Mouse (Mus musculus): ENCODE measurements around the gene Naaladl1. TPM values are rescaled to one million over a fixed set of nuclear protein-coding genes. Genes with fewer than 3 reads are reported as not detected.

Naaladl1 gene
- polyA plus RNA-seq, 1 experiment from 2014 or later = 0.87 TPM

GRCm38 (mm10) chr19:6067724-6068415, 37.7 kb upstream of the Naaladl1 start, which contains the start of gene Tm7sf2:
Gene Tm7sf2 (minus strand): TSS chr19:6068373.
- ATAC-seq = peak; percentile 93
- no peaks in the 10 kb centered on the region for H3K27me3 ChIP-seq
- peaks cover 31% of the 10 kb centered on the region for H3K4me1 ChIP-seq
- H3K9ac ChIP-seq = peak within 1 kb of the TSS; percentile 80
- H3K4me3 ChIP-seq = peak within 1 kb of the TSS; percentile 51
- no peaks in the 10 kb centered on the region for H3K9me3 ChIP-seq (replicated peaks)
- WGBS = 7% methylated on average over 33 of the region's 33 CpGs
- peaks cover 35% of the 10 kb centered on the region for H3K36me3 ChIP-seq (ENCODE audit: poor library complexity, severe bottlenecking)
- peak within 1 kb of the TSS; percentile 87 for H3K27ac ChIP-seq
- peak within 1 kb of the TSS; percentile 96 for H3K4me2 ChIP-seq

- Histone ChIP-seq H3K36me3 (ENCODE audit: poor library complexity, severe bottlenecking) (peaks cover 46% of the 10 kb centered on the region), H3K4me1 (peaks cover 24% of the 10 kb centered on the region), H3K4me3 (no peak overlapping the region), H3K9me3 (replicated peaks) (no peaks in the 10 kb centered on the region), H3K4me2 (no peak overlapping the region), H3K27me3 (no peaks in the 10 kb centered on the region), H3K27ac (no peak overlapping the region), H3K9ac (no peak overlapping the region)
- 72% methylated on average over 4 of the region's 4 CpGs for WGBS
- ATAC-seq = no peak
Measured at GRCm38 (mm10) chr19:6068951-6069350, 36.6 kb upstream of the Naaladl1 start.

- Histone ChIP-seq H3K9ac (no peak overlapping the region), H3K4me1 (peaks cover 24% of the 10 kb centered on the region), H3K27ac (no peak overlapping the region), H3K4me3 (no peak overlapping the region), H3K9me3 (replicated peaks) (no peaks in the 10 kb centered on the region), H3K27me3 (no peaks in the 10 kb centered on the region), H3K36me3 (ENCODE audit: poor library complexity, severe bottlenecking) (peaks cover 49% of the 10 kb centered on the region), H3K4me2 (no peak overlapping the region)
- 96% methylated on average over 10 of the region's 10 CpGs for WGBS
- no peak for ATAC-seq
Measured at GRCm38 (mm10) chr19:6069851-6070250, 35.7 kb upstream of the Naaladl1 start.

GRCm38 (mm10) chr19:6070571-6071250, 34.9 kb upstream of the Naaladl1 start:
- ATAC-seq = no peak
- Histone ChIP-seq H3K9ac (no peak overlapping the region), H3K27ac (no peak overlapping the region), H3K27me3 (no peaks in the 10 kb centered on the region), H3K4me3 (no peak overlapping the region), H3K4me1 (peaks cover 22% of the 10 kb centered on the region), H3K9me3 (replicated peaks) (no peaks in the 10 kb centered on the region), H3K36me3 (ENCODE audit: poor library complexity, severe bottlenecking) (peaks cover 55% of the 10 kb centered on the region), H3K4me2 (no peak overlapping the region)
- 89% methylated on average over 29 of the region's 31 CpGs for WGBS

DNA sequence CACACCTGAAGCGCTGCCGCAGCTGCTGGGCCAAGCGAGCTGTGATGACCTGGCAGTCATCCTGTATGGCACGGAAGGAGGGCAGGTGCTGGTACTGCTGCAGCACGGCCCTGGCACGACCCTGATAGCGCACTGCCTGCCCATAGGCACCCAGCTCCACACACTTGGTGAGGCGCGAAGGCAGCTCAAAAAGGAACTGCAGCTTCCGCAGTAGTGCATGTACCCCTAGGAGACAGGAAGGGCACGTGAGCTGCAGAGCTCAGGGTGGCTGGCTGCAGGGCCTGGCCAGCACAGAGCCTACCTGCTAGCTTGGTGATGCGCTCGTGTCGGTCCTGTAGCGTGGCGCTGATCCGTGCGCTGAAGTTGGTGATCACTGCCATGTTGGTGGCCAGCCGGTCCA, 34.3 kb upstream of the Naaladl1 start:
- 92% methylated on average over 19 of the region's 19 CpGs for WGBS
- H3K36me3 ChIP-seq (ENCODE audit: poor library complexity, severe bottlenecking) = peaks cover 55% of the 10 kb centered on the region

DNA sequence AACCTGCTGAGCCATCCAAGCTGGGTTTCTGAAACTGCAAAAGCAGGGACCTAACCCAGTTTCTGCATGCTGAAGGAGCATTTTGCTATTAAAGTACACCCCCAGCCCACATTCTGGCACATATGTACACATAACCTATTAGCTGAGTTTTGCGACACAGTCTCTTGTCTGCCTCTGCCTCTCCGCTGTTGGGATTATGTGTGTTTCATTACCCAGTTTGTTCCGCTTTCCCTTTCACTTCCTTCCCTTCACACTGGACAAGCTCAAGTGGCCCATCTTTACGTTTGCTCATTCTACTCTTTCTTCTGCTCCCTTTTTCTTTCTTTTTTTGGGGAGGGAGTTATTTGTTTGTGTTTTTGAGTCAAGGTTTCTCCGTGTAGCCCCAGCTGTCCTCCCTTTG, 31.7 kb upstream of the Naaladl1 start:
- Histone ChIP-seq H3K9me3 (replicated peaks) (no peaks in the 10 kb centered on the region), H3K27me3 (no peaks in the 10 kb centered on the region), H3K36me3 (ENCODE audit: poor library complexity, severe bottlenecking) (peaks cover 53% of the 10 kb centered on the region), H3K4me2 (no peak overlapping the region), H3K4me1 (peaks cover 16% of the 10 kb centered on the region), H3K4me3 (no peak overlapping the region), H3K9ac (no peak overlapping the region), H3K27ac (no peak overlapping the region)
- ATAC-seq = no peak
- WGBS = 87% methylated on average over 5 of the region's 5 CpGs

More for the DNA sequence above, 34.3 kb upstream of the Naaladl1 start:
- H3K4me3 ChIP-seq = no peak overlapping the region
- H3K27me3 ChIP-seq = no peaks in the 10 kb centered on the region
- H3K4me2 ChIP-seq = no peak overlapping the region
- H3K9me3 ChIP-seq (replicated peaks) = no peaks in the 10 kb centered on the region
- no peak for ATAC-seq
- no peak overlapping the region for H3K27ac ChIP-seq
- no peak overlapping the region for H3K9ac ChIP-seq
- H3K4me1 ChIP-seq = peaks cover 22% of the 10 kb centered on the region

- H3K9ac ChIP-seq = peak within 1 kb of the TSS; percentile 79
- H3K27ac ChIP-seq = peak within 1 kb of the TSS; percentile 80
- WGBS = 2% methylated on average over 33 of the region's 33 CpGs
- peaks cover 48% of the 10 kb centered on the region for H3K36me3 ChIP-seq (ENCODE audit: poor library complexity, severe bottlenecking)
- H3K4me3 ChIP-seq = peak within 1 kb of the TSS; percentile 77
- H3K4me2 ChIP-seq = peak within 1 kb of the TSS; percentile 93
- no peaks in the 10 kb centered on the region for H3K27me3 ChIP-seq
- ATAC-seq = peak; percentile 92
- no peaks in the 10 kb centered on the region for H3K9me3 ChIP-seq (replicated peaks)
- H3K4me1 ChIP-seq = peaks cover 16% of the 10 kb centered on the region
Measured at GRCm38 (mm10) chr19:6076564-6077393, 28.8 kb upstream of the Naaladl1 start, which contains the start of gene Vps51. Gene Vps51 (minus strand): TSS chr19:6077231.

DNA sequence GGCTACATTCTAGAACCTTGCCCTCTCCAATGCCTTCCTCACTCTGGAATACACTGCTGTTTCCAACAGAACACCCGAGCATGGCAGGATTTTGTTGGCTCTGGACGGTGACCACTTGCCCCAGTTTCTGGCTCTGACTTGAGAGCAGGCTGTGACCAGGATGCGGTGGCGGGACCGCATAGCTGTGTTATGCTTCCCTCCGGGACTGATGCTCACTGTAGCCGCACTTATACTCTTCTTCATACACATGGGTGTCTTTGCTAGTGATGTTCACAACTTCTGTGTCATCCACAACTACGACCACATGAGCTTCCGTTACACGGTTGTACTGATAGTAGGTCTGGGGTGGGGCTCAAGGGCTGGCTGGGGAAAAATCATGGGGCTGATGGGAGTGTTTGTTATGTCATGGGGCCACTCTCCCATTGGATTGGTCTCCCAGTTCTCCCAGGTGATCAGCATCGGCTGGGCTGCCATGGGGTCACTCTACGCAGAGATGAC, 25.6 kb upstream of the Naaladl1 start, which contains the start of gene Tmem262:
TSS of gene Tmem262 (plus strand) at position 51 of the 498 bp plus-strand sequence.
- no peaks in the 10 kb centered on the region for H3K9me3 ChIP-seq (replicated peaks)
- peaks cover 35% of the 10 kb centered on the region for H3K36me3 ChIP-seq (ENCODE audit: poor library complexity, severe bottlenecking)
- ATAC-seq = no peak
- H3K27ac ChIP-seq = no peak within 1 kb of the TSS
- H3K9ac ChIP-seq = no peak within 1 kb of the TSS
- WGBS = 97% methylated on average over 12 of the region's 12 CpGs
- H3K4me3 ChIP-seq = no peak within 1 kb of the TSS
- no peak within 1 kb of the TSS for H3K4me2 ChIP-seq
- no peaks in the 10 kb centered on the region for H3K27me3 ChIP-seq
- peaks cover 29% of the 10 kb centered on the region for H3K4me1 ChIP-seq

- WGBS = 94% methylated on average over 9 of the region's 9 CpGs
- Histone ChIP-seq H3K27me3 (no peaks in the 10 kb centered on the region), H3K4me1 (peaks cover 33% of the 10 kb centered on the region), H3K36me3 (ENCODE audit: poor library complexity, severe bottlenecking) (peaks cover 31% of the 10 kb centered on the region), H3K9ac (no peak within 1 kb of the TSS), H3K9me3 (replicated peaks) (no peaks in the 10 kb centered on the region), H3K4me2 (no peak within 1 kb of the TSS), H3K4me3 (no peak within 1 kb of the TSS), H3K27ac (no peak within 1 kb of the TSS)
- no peak for ATAC-seq
Measured at GRCm38 (mm10) chr19:6082156-6082555, 23.4 kb upstream of the Naaladl1 start, which contains the start of gene Gm28374. Gene Gm28374 (minus strand): TSS chr19:6082256.

DNA sequence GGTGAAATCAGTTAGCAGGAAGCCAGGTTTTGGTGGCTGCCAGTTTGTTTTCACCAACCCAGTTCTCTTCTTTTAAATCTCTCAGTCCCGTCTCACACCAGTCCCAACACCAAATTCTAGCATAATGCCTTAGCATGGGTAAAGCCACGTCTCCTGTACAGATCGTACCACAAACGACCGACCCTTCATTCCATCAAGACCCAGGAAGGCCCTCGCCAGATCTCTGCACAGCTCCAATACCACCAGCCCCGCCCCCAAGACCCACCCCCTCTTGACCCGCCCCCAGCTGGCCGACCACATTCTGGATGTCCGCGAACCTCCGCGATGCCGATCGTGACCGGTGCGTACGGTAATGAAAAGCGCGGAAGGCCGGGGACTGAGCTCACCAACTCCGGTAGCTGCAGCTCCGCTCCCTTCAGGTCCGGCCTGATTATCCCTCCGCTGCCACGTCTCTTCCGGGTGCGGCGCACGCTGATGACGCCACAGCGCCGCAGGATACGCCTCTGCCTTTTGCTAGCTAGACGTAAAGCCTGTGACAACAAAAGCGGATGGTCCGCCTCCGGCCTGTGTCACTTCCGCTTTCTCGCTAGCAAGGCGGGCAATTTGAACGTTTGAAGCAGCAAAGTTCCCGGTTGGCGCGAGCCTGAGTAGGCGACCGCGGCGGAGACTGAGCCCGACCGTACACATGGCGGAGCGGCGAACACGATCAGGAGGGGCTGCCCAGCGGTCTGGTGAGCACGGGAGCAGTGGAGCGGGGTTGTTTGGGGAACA, 20.9 kb upstream of the Naaladl1 start, which contains the start of the genes Zfpl1 and Cdca5:
TSS of gene Zfpl1 (minus strand) at position 479 of the 771 bp plus-strand sequence.
TSS of gene Cdca5 (plus strand) at position 506 of the 771 bp plus-strand sequence.
- H3K9me3 ChIP-seq (replicated peaks) = no peaks in the 10 kb centered on the region
- H3K4me3 ChIP-seq = peak within 1 kb of the TSS; percentile 66
- H3K9ac ChIP-seq = peak within 1 kb of the TSS; percentile 74
- ATAC-seq = peak; percentile 94
- no peaks in the 10 kb centered on the region for H3K27me3 ChIP-seq
- H3K27ac ChIP-seq = peak within 1 kb of the TSS; percentile 57; the same call in 1 of the 2 replicates
- peaks cover 49% of the 10 kb centered on the region for H3K36me3 ChIP-seq (ENCODE audit: poor library complexity, severe bottlenecking)
- peak within 1 kb of the TSS; percentile 90 for H3K4me2 ChIP-seq
- H3K4me1 ChIP-seq = peaks cover 28% of the 10 kb centered on the region
- WGBS = under 1% methylated on average over 58 of the region's 58 CpGs

GRCm38 (mm10) chr19:6085417-6085879, 20.1 kb upstream of the Naaladl1 start:
- no peaks in the 10 kb centered on the region for H3K27me3 ChIP-seq

More at GRCm38 (mm10) chr19:6085417-6085879, 20.1 kb upstream of the Naaladl1 start:
- Histone ChIP-seq H3K9ac (peak overlapping the region; percentile 63), H3K4me1 (peaks cover 28% of the 10 kb centered on the region), H3K4me2 (peak overlapping the region; percentile 90), H3K9me3 (replicated peaks) (no peaks in the 10 kb centered on the region), H3K36me3 (ENCODE audit: poor library complexity, severe bottlenecking) (peaks cover 49% of the 10 kb centered on the region), H3K27ac (peak overlapping the region; percentile 57; the same call in 1 of the 2 replicates), H3K4me3 (peak overlapping the region; percentile 66)
- ATAC-seq = peak; percentile 74
- WGBS = under 1% methylated on average over 17 of the region's 17 CpGs
